14 mouse cellular contexts compared by ENCODE assay signal in the genomic region with DNA sequence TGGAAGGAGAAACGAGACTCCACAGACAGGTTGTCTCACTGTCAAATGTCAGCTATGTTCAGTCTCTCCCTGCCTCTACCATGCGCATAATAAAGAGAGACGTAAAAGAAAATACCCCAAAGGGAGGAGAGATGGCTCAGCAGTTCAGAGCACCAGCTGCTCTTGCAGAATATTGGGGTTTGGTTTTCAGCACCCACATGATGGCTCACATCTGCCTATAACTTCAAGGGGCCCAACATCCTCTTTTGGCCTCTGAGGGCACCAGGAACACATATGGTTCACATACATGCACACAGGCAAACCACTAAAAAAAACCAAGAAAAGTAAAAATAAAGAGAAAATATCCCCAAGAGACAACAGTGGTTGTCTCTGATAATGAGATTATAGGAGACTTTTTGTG. TPM values are rescaled to one million over a fixed set of nuclear protein-coding genes. Genes with fewer than 3 reads are reported as not detected.
DNase-seq lines count a peak whose midpoint lies in the region; ATAC-seq and TF ChIP-seq lines count a peak whose summit lies in the region.
"Had no signal": no experiment of that assay in that cellular context is flagged by ENCODE, and none has a peak within 500 bp of the region (broad histone marks: within the 10 kb centered on the region; RNA-seq: fewer than 3 reads in every experiment).

No protein-coding gene starts in this region.

- TF ChIP-seq POLR2A in olfactory bulb, adult 2 months (IDR thresholded peaks at IDR 0.05; ENCODE audit: insufficient read depth, low read depth, low read length) = no peak

- H3K4me1 ChIP-seq in neural tube, embryonic 13.5 days (replicated peaks) = peaks cover 16% of the 10 kb centered on the region
- peaks cover 12% of the 10 kb centered on the region for H3K4me1 ChIP-seq in forebrain, embryonic 16.5 days (replicated peaks; ENCODE audit: control insufficient read depth, insufficient read depth, low read length)
- peaks cover 9% of the 10 kb centered on the region for H3K4me1 ChIP-seq in olfactory bulb, adult 2 months (ENCODE audit: control insufficient read depth, insufficient read depth, low read length)
- H3K4me1 ChIP-seq: intestine, embryonic 15.5 days had no signal

- H3K9ac ChIP-seq in neural tube, embryonic 13.5 days = no peak overlapping the region
- no peak overlapping the region for H3K9ac ChIP-seq in forebrain, embryonic 16.5 days (replicated peaks; ENCODE audit: low read depth, low read length)
- H3K9ac ChIP-seq: heart, embryonic 15.5 days; intestine, embryonic 15.5 days had no signal

- WGBS in neural tube, embryonic 13.5 days = 25% methylated on average over 3 of the region's 3 CpGs
- 16% methylated on average over 3 of the region's 3 CpGs for WGBS in forebrain, embryonic 16.5 days
- 47% methylated on average over 3 of the region's 3 CpGs for WGBS in olfactory bulb, adult 2 months

- H3K36me3 ChIP-seq in neural tube, embryonic 13.5 days = no peaks in the 10 kb centered on the region
- no peaks in the 10 kb centered on the region for H3K36me3 ChIP-seq in forebrain, embryonic 16.5 days (ENCODE audit: control insufficient read depth, insufficient read depth)
- H3K36me3 ChIP-seq: heart, embryonic 15.5 days; intestine, embryonic 15.5 days had no signal

- TF ChIP-seq CTCF in olfactory bulb, adult 2 months (IDR thresholded peaks at IDR 0.05; ENCODE audit: insufficient read depth, low read depth, low read length) = no peak

- no peaks in the 10 kb centered on the region for H3K9me3 ChIP-seq in neural tube, embryonic 13.5 days
- no peaks in the 10 kb centered on the region for H3K9me3 ChIP-seq in forebrain, embryonic 16.5 days (ENCODE audit: control insufficient read depth, low read length)
- H3K9me3 ChIP-seq: heart, embryonic 15.5 days; intestine, embryonic 15.5 days had no signal

- no peak overlapping the region for H3K4me3 ChIP-seq in neural tube, embryonic 13.5 days
- H3K4me3 ChIP-seq in forebrain, embryonic 16.5 days (replicated peaks; ENCODE audit: low read length) = no peak overlapping the region
- no peak overlapping the region for H3K4me3 ChIP-seq in olfactory bulb, adult 2 months (ENCODE audit: insufficient read depth, low read depth, low read length)
- H3K4me3 ChIP-seq: heart, embryonic 15.5 days; intestine, embryonic 15.5 days had no signal

- no peak overlapping the region for H3K4me2 ChIP-seq in neural tube, embryonic 13.5 days
- no peak overlapping the region for H3K4me2 ChIP-seq in forebrain, embryonic 16.5 days (ENCODE audit: low read length)
- H3K4me2 ChIP-seq: heart, embryonic 15.5 days had no signal

- no peak for DNase-seq in neural tube, embryonic 10.5 days (ENCODE audit: extremely low spot score, low spot score)
- DNase-seq in induced T-regulatory cell, adult 2 months (ENCODE audit: low read depth) = peak; percentile 56
- DNase-seq in right cerebral cortex, postnatal 4 days = no peak
- DNase-seq in left cerebral cortex, adult 18-20 months (ENCODE audit: low spot score in 2 of 2) = no peak
- no peak for DNase-seq in T-cell, adult 2 months (ENCODE audit: low spot score)
- DNase-seq: gastrocnemius, postnatal 36 days; thymus, postnatal 25 days had no signal

- no peak for ATAC-seq in neural tube, embryonic 13.5 days (ENCODE audit: low read depth)
- ATAC-seq in forebrain, embryonic 16.5 days = no peak

- H3K27ac ChIP-seq in neural tube, embryonic 13.5 days (replicated peaks) = peak overlapping the region; percentile 94
- peak overlapping the region; percentile 16; the same call in 1 of the 2 replicates for H3K27ac ChIP-seq in forebrain, embryonic 16.5 days (ENCODE audit: low read length)
- H3K27ac ChIP-seq in olfactory bulb, adult 2 months (ENCODE audit: insufficient read depth, low read depth, low read length) = peak overlapping the region; percentile 65; the same call in 1 of the 2 replicates
- H3K27ac ChIP-seq: heart, embryonic 15.5 days; intestine, embryonic 15.5 days had no signal

- no peaks in the 10 kb centered on the region for H3K27me3 ChIP-seq in neural tube, embryonic 13.5 days
- no peaks in the 10 kb centered on the region for H3K27me3 ChIP-seq in forebrain, embryonic 16.5 days (replicated peaks; ENCODE audit: control insufficient read depth, insufficient read depth, low read length)
- H3K27me3 ChIP-seq: heart, embryonic 15.5 days; intestine, embryonic 15.5 days had no signal

RNA-seq across cellular contexts. Expression of gene Chrna9, which starts 15.1 kb away (rescaled TPM):
- polyA plus RNA-seq in neural tube, embryonic 13.5 days (2015; fragmentation: Nextera tagmentation; extraction: Ambion mirVana) = not detected in 2 replicates
- not detected in 2 replicates for polyA plus RNA-seq in forebrain, embryonic 16.5 days (2015; fragmentation: Nextera tagmentation; extraction: Ambion mirVana)
- polyA plus RNA-seq in olfactory bulb, adult 2 months (2012; ENCODE audit: insufficient read depth, insufficient read length, low replicate concordance, missing spikeins) = 609 TPM in 1 of 2 replicates, not detected in the other
- total RNA-seq in left cerebral cortex, adult 18-20 months (2021) = not detected
- polyA plus RNA-seq: C2C12; intestine, embryonic 15.5 days had no signal

RNA-seq across cellular contexts. Expression of gene 9130230L23Rik, which starts 54.3 kb away (rescaled TPM):
- 0.10 TPM in 1 of 2 replicates, not detected in the other for polyA plus RNA-seq in neural tube, embryonic 13.5 days (2015; fragmentation: Nextera tagmentation; extraction: Ambion mirVana)
- polyA plus RNA-seq in forebrain, embryonic 16.5 days (2015; fragmentation: Nextera tagmentation; extraction: Ambion mirVana) = not detected in 2 replicates
- polyA plus RNA-seq in olfactory bulb, adult 2 months (2012; ENCODE audit: insufficient read depth, insufficient read length, low replicate concordance, missing spikeins) = not detected in 2 replicates
- not detected for total RNA-seq in left cerebral cortex, adult 18-20 months (2021)
- total RNA-seq: gastrocnemius, postnatal 36 days had no signal
- polyA plus RNA-seq: C2C12; limb, embryonic 14.5 days had no signal

Comparison
In these comparisons a context has a peak if more than half of its experiments do, and no peak if none do; other contexts are left out.
1. H3K27ac ChIP-seq: peak in every context shown above with its lines; median percentile 94 in neural tube, embryonic 13.5 days; 65 in olfactory bulb, adult 2 months; 16 in forebrain, embryonic 16.5 days.
2. RNA of gene Chrna9, which starts 15.1 kb away (polyA plus RNA-seq): 609 TPM in olfactory bulb, adult 2 months; not detected in neural tube, embryonic 13.5 days and not detected in forebrain, embryonic 16.5 days; every median in the first group is over 100 times any median in the second.